Mouse (Mus musculus) ES-Bruce4 (cell line): ENCODE results near the gene Coa5.

Experiments used
- CTCF ChIP-seq: IDR thresholded peaks from one replicate; pipeline ENCODE4 v1.8.1; 2011; ENCODE audit warnings: low read depth, low read length
- EP300 ChIP-seq: IDR thresholded peaks from 2 replicates; pipeline ENCODE4 v1.6.1; 2011; ENCODE audit warnings: low read depth, low read length; ENCODE audit not compliant: insufficient read depth
- POLR2A ChIP-seq: IDR thresholded peaks from one replicate; pipeline ENCODE4 v1.8.1; 2011; ENCODE audit warnings: low read length; ENCODE audit not compliant: insufficient read depth

GRCm38 (mm10) chr1:37479074-37479473 is 49.2 kb upstream of the Coa5 start:
- TF ChIP-seq CTCF = peak; percentile 45
- TF ChIP-seq POLR2A = no peak
- no peak for TF ChIP-seq EP300
